Mouse (Mus musculus): Measurements from ENCODE around the gene Slc44a4. TPM values are rescaled to one million over a fixed set of nuclear protein-coding genes. Genes with fewer than 3 reads are reported as not detected.
A peak's percentile ranks its signal among the peaks of the same experiment; 100 is the strongest.
"Not testable (repeated sequence)": the region's sequence is repeated elsewhere in the genome, so short reads cannot be mapped to it uniquely, and the experiment has no call there.

Slc44a4 gene
- total RNA-seq, 2 experiments from 2014 or later: not detected

- no peak for TF ChIP-seq CTCF (IDR thresholded peaks at IDR 0.05)
- intact Hi-C loops (cut with DNase I): loop anchor here (1.0 to 2.0 kb wide), 2 partner anchors 21 to 29 kb away; partner anchors contain the start of genes Lsm2 and Neu1
Observed at GRCm38 (mm10) chr17:34951636-34952377, 37.5 kb downstream of the Slc44a4 start.

GRCm38 (mm10) chr17:34952378-34953040, 38.2 kb downstream of the Slc44a4 start:
- intact Hi-C loops (cut with DNase I): loop anchor here (1.0 kb wide), 1 partner anchor 29 kb away; the partner anchor contains the start of gene Lsm2
- peak overlapping the region; percentile 95 for H3K27ac ChIP-seq
- peak; percentile 87 for TF ChIP-seq CTCF (IDR thresholded peaks at IDR 0.05)
- peak; percentile 86 for DNase-seq
- H3K4me3 ChIP-seq: peak overlapping the region; percentile 96

More at GRCm38 (mm10) chr17:34951636-34952377, 37.5 kb downstream of the Slc44a4 start:
- H3K4me3 ChIP-seq: peak overlapping the region; percentile 96
- H3K27ac ChIP-seq: peak overlapping the region; percentile 95
- no peak for DNase-seq

DNA sequence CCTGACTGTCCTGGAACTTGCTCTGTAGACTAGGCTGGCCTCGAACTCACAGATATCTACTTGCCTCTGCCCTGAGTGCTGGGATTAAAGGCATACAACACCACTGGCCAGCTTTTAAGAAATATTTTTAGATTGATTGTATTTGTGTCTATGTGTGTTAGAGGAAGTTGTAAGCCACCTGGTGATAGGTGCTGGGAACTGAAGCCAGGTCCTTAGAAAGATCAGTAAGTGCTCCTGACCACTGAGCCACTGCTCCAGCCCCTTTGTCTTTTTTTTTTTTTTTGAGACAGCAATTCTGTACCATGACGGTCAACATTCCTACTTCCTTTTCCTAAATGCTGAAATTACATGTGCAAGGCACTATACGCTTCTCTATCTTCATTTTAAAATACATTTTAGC, 39.0 kb downstream of the Slc44a4 start:
- intact Hi-C loops (cut with DNase I): no loop called here
- no peak for DNase-seq
- Histone ChIP-seq H3K27ac (no peak overlapping the region), H3K4me3 (no peak overlapping the region)
- TF ChIP-seq CTCF (IDR thresholded peaks at IDR 0.05): no peak

DNA sequence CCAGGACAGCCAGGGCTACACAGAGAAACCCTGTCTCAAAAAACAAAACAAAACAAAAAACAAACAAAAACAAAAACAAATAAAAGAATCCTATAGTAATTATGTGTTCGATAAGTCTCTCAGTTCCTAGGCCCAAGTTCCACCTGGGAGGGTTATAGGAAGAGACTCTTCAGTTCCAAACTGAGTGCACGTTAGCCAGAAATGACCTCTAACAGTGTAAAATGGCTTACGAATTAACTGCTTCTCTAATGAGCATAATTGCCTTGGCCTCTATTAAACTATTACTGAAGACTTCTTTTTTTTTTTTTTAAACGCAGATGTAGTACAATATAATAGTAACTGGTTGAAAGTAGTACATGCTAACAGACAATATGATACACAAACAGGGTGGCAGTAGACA, 39.6 kb downstream of the Slc44a4 start:
- no peak for DNase-seq
- no peak overlapping the region for H3K4me3 ChIP-seq
- no peak for TF ChIP-seq CTCF (IDR thresholded peaks at IDR 0.05)
- no peak overlapping the region for H3K27ac ChIP-seq
- intact Hi-C loops (cut with DNase I): no loop called here

DNA sequence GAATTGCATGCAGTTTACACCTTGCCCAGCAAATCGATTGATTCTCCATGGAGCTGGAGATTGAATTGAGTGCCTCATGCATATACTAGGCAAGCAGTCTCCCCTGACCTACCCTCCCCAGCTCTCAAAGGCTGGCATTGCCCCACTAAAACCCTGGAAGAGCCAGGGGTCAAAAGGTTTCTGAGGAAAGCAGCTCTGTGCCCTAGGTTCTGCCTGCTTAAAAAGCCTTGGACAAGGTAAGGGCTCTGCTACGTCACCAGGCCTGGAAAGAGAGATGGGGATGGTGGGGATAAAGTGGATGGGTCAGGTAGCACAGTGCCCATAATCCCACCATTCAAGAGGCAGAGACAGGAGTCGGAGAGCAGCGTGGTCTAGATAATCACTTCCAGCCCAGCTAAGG, 40.6 kb downstream of the Slc44a4 start:
- TF ChIP-seq CTCF (IDR thresholded peaks at IDR 0.05): no peak
- DNase-seq: no peak
- no peak overlapping the region for H3K27ac ChIP-seq
- H3K4me3 ChIP-seq: no peak overlapping the region
- intact Hi-C loops (cut with DNase I): loop anchor here (1.0 kb wide), 1 partner anchor 23 kb away; no protein-coding TSS in a partner anchor

DNA sequence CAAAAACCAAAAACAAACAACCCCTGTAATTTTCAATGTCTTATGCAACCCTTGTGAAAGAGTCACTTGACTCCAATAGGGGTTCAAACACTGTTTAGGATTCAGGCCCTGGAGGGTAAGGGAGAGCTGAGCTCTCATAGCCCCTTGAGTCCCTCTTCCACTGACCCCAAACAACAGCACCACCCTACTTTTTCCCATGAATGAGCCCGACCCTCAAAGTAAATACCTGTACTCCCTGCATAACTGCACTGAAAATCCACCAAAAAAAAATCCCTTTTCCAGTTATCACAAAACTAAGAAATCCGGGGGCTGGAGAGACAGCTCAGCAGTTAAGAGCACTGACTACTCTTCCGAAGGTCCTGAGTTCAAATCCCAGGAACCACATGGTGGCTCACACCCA, 41.6 kb downstream of the Slc44a4 start:
- DNase-seq: no peak
- intact Hi-C loops (cut with DNase I): loop anchor here (1.0 kb wide), 1 partner anchor 22 kb away; no protein-coding TSS in a partner anchor
- H3K27ac ChIP-seq: no peak overlapping the region
- no peak for TF ChIP-seq CTCF (IDR thresholded peaks at IDR 0.05)
- H3K4me3 ChIP-seq: no peak overlapping the region

DNA sequence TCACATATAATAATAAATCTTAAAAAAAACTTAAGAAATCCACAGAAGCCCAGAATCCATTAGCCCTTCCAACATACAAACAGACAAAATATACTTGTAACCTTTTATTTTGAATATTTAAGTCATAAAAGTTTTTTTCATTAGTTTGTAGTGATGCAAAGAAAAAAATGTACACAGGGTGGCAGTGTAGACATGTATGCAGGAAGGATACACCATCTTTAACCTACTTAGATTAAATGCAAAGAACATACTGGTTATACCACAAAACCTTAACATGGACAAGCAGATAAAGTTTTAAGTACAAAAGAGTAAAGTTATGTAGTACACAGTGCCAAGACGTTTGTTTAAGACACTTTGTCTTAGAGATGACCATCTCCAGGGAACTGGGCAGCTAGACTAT, 42.1 kb downstream of the Slc44a4 start:
- Histone ChIP-seq H3K27ac (no peak overlapping the region), H3K4me3 (no peak overlapping the region)
- TF ChIP-seq CTCF (IDR thresholded peaks at IDR 0.05): peak; percentile 48
- intact Hi-C loops (cut with DNase I): no loop called here
- no peak for DNase-seq

DNA sequence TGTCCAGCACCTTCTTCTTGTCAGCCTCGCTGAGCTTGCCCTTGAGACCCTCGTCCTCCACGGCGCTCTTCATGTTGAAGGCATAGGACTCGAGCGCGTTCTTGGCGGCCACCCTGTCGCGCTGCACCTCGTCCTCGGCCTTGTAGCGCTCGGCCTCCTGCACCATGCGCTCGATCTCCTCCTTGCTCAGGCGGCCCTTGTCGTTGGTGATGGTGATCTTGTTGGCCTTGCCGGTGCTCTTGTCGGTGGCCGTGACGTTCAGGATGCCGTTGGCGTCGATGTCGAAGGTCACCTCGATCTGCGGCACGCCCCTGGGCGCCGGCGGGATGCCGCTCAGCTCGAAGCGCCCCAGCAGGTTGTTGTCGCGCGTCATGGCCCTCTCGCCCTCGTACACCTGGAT, 43.0 kb downstream of the Slc44a4 start:
- DNase-seq: not testable (repeated sequence)

DNA sequence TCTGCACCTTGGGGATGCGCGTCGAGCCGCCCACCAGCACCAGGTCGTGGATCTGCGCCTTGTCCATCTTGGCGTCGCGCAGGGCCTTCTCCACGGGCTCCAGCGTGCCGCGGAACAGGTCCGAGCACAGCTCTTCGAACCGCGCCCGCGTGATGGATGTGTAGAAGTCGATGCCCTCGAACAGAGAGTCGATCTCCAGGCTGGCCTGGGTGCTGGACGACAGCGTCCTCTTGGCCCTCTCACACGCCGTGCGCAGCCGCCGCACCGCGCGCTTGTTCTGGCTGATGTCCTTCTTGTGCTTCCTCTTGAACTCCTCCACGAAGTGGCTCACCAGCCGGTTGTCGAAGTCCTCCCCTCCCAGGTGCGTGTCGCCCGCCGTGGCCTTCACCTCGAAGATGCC, 43.7 kb downstream of the Slc44a4 start:
- intact Hi-C loops (cut with DNase I); DNase-seq; H3K27ac ChIP-seq: not testable (repeated sequence)
- H3K4me3 ChIP-seq: peak overlapping the region; percentile 51

More for the DNA sequence above, 43.0 kb downstream of the Slc44a4 start:
- H3K4me3 ChIP-seq: peak overlapping the region; percentile 51
- intact Hi-C loops (cut with DNase I); H3K27ac ChIP-seq: not testable (repeated sequence)

- H3K27ac ChIP-seq: peak overlapping the region; percentile 95
- intact Hi-C loops (cut with DNase I): not testable (repeated sequence)
- peak; percentile 44 for DNase-seq
- peak overlapping the region; percentile 83 for H3K4me3 ChIP-seq
Observed at GRCm38 (mm10) chr17:34958734-34959129, 44.5 kb downstream of the Slc44a4 start.

DNA sequence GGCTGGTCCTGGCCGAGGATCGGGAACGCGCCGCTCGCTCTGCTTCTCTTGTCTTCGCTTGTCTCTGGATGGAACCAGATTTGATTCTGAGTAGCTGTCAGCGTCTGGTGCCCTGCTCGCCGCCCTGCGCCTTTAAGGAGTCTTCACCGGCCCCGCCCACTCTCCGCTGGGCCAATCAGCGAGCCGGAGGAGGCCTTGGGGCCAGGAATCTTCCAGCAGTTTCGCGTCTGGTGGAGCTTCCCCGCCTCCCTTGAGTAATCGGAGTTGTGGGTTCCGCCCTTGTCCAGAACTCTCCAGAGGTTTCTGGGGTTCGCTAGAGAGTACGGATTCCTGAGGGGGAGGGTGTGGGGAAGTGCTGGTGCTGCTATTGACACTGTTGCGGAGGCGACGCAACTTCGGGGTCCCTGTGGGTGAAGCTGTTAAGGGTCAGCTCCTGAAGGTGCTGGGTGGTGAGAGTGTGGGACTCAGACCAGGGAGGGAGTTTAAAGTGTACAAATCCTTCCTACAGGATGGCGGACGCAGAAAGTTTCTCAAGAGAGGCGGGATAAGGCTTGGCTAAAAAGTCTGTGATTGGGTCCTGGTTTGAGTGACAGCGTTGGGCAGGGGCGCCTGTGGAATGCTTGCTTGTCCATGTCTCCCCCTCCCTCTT, 45.0 kb downstream of the Slc44a4 start, which contains the start of gene Hspa1b:
Hspa1b (minus strand) TSS at position 109 of the 649 bp plus-strand sequence.
- peak; percentile 85 for DNase-seq
- Histone ChIP-seq H3K4me3 (peak within 1 kb of the TSS; percentile 83), H3K27ac (peak within 1 kb of the TSS; percentile 95)
- intact Hi-C loops (cut with DNase I): not testable (repeated sequence)

DNA sequence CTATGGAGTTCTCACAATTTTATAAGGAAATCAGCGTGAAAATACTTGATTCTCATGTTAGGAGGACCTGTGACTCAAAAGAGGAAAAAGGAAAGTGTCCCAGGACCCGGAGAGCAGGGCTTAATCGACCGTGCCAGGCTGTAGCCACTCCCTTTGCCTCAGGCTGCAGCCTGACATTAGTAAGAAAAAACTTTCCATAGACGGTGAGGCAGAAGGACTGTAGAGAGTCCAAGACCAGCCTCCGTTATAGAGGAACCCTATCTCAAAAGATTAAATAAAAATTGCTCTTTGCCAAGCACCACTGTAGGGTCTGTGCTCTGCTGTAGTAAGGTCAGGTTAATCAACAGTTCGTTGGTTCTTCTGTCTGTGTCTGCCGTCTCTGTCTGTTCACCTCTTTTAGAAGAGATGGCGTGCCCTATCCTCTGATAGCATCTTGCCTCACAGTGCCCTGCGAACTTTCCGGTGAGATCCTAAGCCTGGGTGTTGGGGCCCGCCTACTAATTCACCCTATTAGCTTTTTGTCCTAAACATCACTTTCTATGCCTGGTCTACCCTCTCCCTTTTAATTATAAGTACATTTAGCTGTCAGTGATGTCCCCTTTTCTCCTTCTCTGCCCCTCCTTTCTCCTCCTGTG, 45.7 kb downstream of the Slc44a4 start:
- Histone ChIP-seq H3K4me3 (peak overlapping the region; percentile 83), H3K27ac (peak overlapping the region; percentile 95)
- intact Hi-C loops (cut with DNase I): no loop called here
- DNase-seq: peak; percentile 42
- no peak for TF ChIP-seq CTCF (IDR thresholded peaks at IDR 0.05)

Measured in gastrocnemius, adult 2 months (tissue).